Mouse (Mus musculus) hindbrain, embryonic 10.5 days (tissue): ENCODE data around the gene Mbtd1. TPM values are rescaled to one million over a fixed set of nuclear protein-coding genes. Genes with fewer than 3 reads are reported as not detected.

ENCODE experiments used
- DNase-seq: peaks from one replicate; pipeline ENCODE4 v3.0.0-alpha.2; 2017; ENCODE audit warnings: low spot score
- H3K27ac ChIP-seq: fragments of 300-500 bp; sonication (generic); 2 replicates; pipeline ENCODE4 v1.5.1; 2016; ENCODE audit warnings: mild to moderate bottlenecking, moderate library complexity
- H3K27me3 ChIP-seq: fragments of 300-500 bp; sonication (generic); 2 replicates; pipeline ENCODE4 v1.6.1; 2016; ENCODE audit warnings: mild to moderate bottlenecking; ENCODE audit not compliant: poor library complexity, insufficient read depth, severe bottlenecking
- H3K36me3 ChIP-seq: fragments of 300-500 bp; sonication (generic); 2 replicates; pipeline ENCODE4 v1.6.1; 2016; ENCODE audit warnings: mild to moderate bottlenecking, moderate library complexity
- H3K4me1 ChIP-seq: fragments of 300-500 bp; sonication (generic); replicated peaks from 2 replicates; pipeline ENCODE4 v1.6.1; 2016; ENCODE audit warnings: mild to moderate bottlenecking
- H3K4me3 ChIP-seq: fragments of 300-500 bp; sonication (generic); 2 replicates; pipeline ENCODE4 v1.5.1; 2016; ENCODE audit warnings: mild to moderate bottlenecking, moderate library complexity
- H3K9me3 ChIP-seq: fragments of 300-500 bp; sonication (generic); 2 replicates; pipeline ENCODE4 v1.6.1; 2016; ENCODE audit warnings: mild to moderate bottlenecking, moderate library complexity
- WGBS: fragments of 180-500 bp; shearing (Covaris S2); methylation state at CpG from one replicate; pipeline ENCODE4 v1.1.7; 2016; 5-methylcytosine and 5-hydroxymethylcytosine counted together
- polyA plus RNA-seq: library from polyadenylated mRNA; unstranded; fragments of >200 nt; fragmentation: Nextera tagmentation; extraction: Ambion mirVana; gene quantifications from 2 replicates; pipeline ENCODE4 v1.2.1, GENCODE M21; 2016

Mbtd1 gene
- polyA plus RNA-seq, 1 experiment from 2014 or later: 26.9 TPM

DNA sequence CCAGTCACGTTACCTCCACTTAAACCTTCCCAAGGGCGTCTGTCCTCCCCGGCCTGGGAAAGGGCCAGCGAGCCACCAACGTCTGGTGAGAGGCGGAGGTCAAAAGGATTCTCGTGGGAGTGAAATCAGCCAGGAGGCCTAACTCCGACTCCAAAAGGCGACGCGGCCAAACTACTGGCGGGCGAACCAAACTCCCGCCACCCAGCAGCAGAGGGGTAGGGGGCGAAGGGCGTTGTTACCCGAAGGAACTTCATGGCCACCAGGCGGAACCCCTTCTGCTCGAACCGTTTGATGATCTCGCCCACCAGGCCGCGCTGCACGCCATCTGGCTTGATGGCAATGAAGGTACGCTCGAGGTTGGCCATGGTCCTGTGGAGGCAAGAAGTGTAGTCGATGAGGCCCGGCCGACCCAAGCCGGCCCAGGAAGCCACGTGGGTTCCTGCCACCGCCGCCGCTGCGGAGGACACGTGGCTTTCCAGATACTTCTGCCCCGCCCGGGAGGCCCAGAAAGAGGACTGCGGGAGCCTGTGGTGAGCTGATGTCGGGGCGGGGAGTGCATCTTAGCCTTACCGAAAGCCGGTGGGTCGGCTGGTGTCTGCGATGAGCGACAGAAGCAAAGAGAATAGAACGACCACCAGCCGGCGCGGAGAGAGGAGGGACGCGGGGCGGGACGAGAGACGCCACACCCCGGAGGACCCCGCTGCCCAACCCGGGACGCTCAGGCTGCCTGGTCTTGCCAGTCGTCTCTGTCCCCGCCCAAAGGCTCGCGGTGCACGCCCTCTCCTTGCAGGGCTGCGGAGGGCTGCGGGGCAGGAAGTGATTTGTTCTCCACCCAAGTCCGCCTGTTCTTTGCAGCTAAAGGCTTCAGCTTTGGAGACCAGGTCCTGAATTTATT lies 69.9 kb downstream of the Mbtd1 start:
- WGBS: under 1% methylated on average over 67 of the region's 67 CpGs
- DNase-seq: peak; percentile 94
- peaks cover 71% of the 10 kb centered on the region for H3K36me3 ChIP-seq
- no peaks in the 10 kb centered on the region for H3K27me3 ChIP-seq
- H3K4me3 ChIP-seq: peak overlapping the region; percentile 61
- H3K27ac ChIP-seq: peak overlapping the region; percentile 94
- peaks cover 47% of the 10 kb centered on the region for H3K4me1 ChIP-seq
- H3K9me3 ChIP-seq: no peaks in the 10 kb centered on the region

- peaks cover 71% of the 10 kb centered on the region for H3K36me3 ChIP-seq
These were observed 70.5 kb downstream of the Mbtd1 start, which contains the start of gene Nme2 for GRCm38 (mm10) chr11:93956159-93956558. Gene Nme2, minus strand, starts transcription at chr11:93956259.

GRCm38 (mm10) chr11:93957031-93957555 lies 71.4 kb downstream of the Mbtd1 start:
- 90% methylated on average over 2 of the region's 2 CpGs for WGBS
- peaks cover 44% of the 10 kb centered on the region for H3K4me1 ChIP-seq

More at GRCm38 (mm10) chr11:93956159-93956558, 70.5 kb downstream of the Mbtd1 start, which contains the start of gene Nme2:
- DNase-seq: no peak
- 5% methylated on average over 6 of the region's 6 CpGs for WGBS
- Histone ChIP-seq H3K27ac (peak within 1 kb of the TSS; percentile 94), H3K27me3 (no peaks in the 10 kb centered on the region), H3K4me1 (peaks cover 47% of the 10 kb centered on the region), H3K4me3 (peak within 1 kb of the TSS; percentile 61), H3K9me3 (no peaks in the 10 kb centered on the region)

DNA sequence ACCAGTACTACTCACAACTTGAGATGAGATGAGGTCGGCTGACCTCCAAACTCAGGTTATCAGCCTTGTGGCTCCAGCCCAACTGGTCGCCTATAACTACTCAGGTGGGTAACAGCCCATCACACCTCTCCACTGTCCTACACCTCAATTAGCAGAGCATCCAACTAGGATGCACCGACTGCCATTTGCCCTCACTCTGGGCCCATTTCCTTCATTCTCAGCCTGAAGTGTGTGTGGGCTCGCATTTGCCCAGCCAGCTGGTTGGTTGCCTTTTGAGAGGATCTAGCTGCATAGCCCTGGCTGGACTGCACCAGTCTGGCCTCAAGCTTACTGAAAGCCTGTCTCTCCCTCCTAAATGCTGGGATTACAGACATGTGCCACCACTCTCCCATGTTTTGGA lies 72.1 kb downstream of the Mbtd1 start:
- Histone ChIP-seq H3K27ac (no peak overlapping the region), H3K9me3 (no peaks in the 10 kb centered on the region), H3K36me3 (peaks cover 71% of the 10 kb centered on the region), H3K4me3 (no peak overlapping the region), H3K27me3 (no peaks in the 10 kb centered on the region), H3K4me1 (peaks cover 38% of the 10 kb centered on the region)
- DNase-seq: no peak
- 86% methylated on average over 4 of the region's 4 CpGs for WGBS

More at GRCm38 (mm10) chr11:93957031-93957555, 71.4 kb downstream of the Mbtd1 start:
- Histone ChIP-seq H3K9me3 (no peaks in the 10 kb centered on the region), H3K4me3 (no peak overlapping the region), H3K36me3 (peaks cover 71% of the 10 kb centered on the region), H3K27ac (no peak overlapping the region), H3K27me3 (no peaks in the 10 kb centered on the region)
- no peak for DNase-seq

DNA sequence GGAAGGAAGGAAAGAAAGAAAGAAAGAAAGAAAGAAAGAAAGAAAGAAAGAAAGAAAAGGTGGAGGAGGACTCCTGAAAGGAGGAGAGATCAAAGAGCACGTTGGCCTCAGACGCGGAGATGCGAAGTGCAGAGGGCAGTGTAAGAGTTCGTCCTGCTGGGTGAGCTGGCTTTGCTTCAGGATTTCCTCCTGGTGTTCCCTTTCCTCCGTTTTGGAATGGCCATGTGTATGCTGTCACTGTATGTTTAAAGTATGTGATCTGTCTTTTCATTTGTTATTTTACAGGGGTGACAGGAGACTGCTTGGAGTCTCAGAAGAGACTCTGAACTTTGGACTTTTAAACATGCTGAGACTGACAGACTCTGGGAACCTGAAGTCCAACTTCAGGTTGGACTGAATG lies 75.8 kb downstream of the Mbtd1 start:
- Histone ChIP-seq H3K27me3 (no peaks in the 10 kb centered on the region), H3K4me3 (no peak overlapping the region), H3K27ac (no peak overlapping the region), H3K4me1 (peaks cover 8% of the 10 kb centered on the region), H3K9me3 (no peaks in the 10 kb centered on the region), H3K36me3 (peaks cover 91% of the 10 kb centered on the region)
- no peak for DNase-seq
- 95% methylated on average over 6 of the region's 6 CpGs for WGBS

DNA sequence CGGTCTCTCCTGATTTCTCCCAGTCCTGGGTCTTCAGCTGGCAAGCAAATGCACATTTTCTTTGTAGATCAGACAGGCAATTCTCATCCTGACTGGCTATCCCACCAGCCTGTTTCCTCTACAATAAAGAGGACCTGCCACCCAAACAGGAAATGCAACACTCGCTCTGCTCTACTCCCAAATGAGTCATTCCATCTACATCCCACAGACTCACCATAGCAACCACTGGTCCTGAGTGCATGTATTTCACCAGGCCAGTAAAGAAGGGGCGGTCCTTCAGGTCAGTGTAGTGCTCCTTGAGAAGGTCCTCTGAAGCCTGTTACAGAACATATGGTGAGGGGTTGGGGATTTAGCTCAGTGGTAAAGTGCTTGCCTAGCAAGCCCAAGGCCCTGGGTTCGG lies 77.4 kb downstream of the Mbtd1 start:
- Histone ChIP-seq H3K36me3 (peaks cover 82% of the 10 kb centered on the region), H3K27me3 (no peaks in the 10 kb centered on the region), H3K9me3 (no peaks in the 10 kb centered on the region), H3K27ac (no peak overlapping the region), H3K4me1 (peaks cover 10% of the 10 kb centered on the region), H3K4me3 (no peak overlapping the region)
- WGBS: 85% methylated on average over 4 of the region's 4 CpGs
- no peak for DNase-seq

- Histone ChIP-seq H3K4me1 (peaks cover 19% of the 10 kb centered on the region), H3K27ac (no peak overlapping the region), H3K27me3 (no peaks in the 10 kb centered on the region), H3K36me3 (peaks cover 58% of the 10 kb centered on the region), H3K9me3 (no peaks in the 10 kb centered on the region), H3K4me3 (no peak overlapping the region)
- DNase-seq: no peak
- 96% methylated on average over 6 of the region's 6 CpGs for WGBS
These were observed 79.7 kb downstream of the Mbtd1 start for GRCm38 (mm10) chr11:93965391-93965790.

DNA sequence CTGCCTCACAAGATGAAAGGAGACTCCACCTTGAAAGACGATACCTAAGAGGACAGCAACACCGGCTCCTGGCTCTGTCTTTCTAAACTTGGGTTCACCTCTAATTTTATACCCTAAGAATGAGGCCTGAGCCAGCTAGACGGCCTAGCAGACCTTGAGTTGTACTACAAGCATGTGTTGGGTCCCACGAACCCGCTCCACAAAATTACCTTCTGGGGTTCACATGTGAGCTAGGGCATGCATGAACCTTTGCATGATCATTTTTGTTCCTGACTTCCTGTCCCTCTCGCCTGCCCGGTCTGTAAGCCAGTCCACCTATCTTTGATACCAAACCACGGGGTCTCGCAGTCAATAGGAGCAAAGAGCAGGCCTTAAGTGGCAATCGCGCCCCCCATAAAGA lies 81.7 kb downstream of the Mbtd1 start:
- Histone ChIP-seq H3K27ac (peak overlapping the region; percentile 92), H3K27me3 (no peaks in the 10 kb centered on the region), H3K9me3 (no peaks in the 10 kb centered on the region), H3K36me3 (peaks cover 38% of the 10 kb centered on the region), H3K4me1 (peaks cover 19% of the 10 kb centered on the region), H3K4me3 (peak overlapping the region; percentile 77)
- WGBS: 10% methylated on average over 11 of the region's 11 CpGs
- DNase-seq: peak; percentile 34

GRCm38 (mm10) chr11:93968005-93968847 lies 82.6 kb downstream of the Mbtd1 start, which contains the start of the genes Gm20390 and Nme1:
Gene Gm20390, minus strand, starts transcription at chr11:93968293.
Gene Nme1, minus strand, starts transcription at chr11:93968521.
- peak within 1 kb of the TSS; percentile 77 for H3K4me3 ChIP-seq
- under 1% methylated on average over 40 of the region's 40 CpGs for WGBS
- peaks cover 30% of the 10 kb centered on the region for H3K36me3 ChIP-seq
- peak; percentile 98 for DNase-seq
- H3K9me3 ChIP-seq: no peaks in the 10 kb centered on the region
- peak within 1 kb of the TSS; percentile 92 for H3K27ac ChIP-seq
- peaks cover 19% of the 10 kb centered on the region for H3K4me1 ChIP-seq
- no peaks in the 10 kb centered on the region for H3K27me3 ChIP-seq

DNA sequence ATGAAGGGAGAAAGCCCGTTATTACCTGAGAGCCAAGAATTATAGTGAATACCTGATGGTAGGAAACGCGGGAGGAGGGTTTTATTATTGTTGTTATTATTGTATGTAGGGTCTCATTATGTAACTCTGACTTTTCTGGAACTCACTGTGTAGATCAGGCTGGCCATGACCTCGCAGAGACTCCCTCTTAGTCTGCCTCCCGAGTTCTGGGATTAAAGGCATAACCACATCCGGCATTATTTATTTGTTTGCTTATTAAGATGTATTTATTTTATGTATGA lies 83.1 kb downstream of the Mbtd1 start:
- Histone ChIP-seq H3K9me3 (no peaks in the 10 kb centered on the region), H3K4me3 (peak overlapping the region; percentile 77), H3K27ac (peak overlapping the region; percentile 92), H3K4me1 (peaks cover 19% of the 10 kb centered on the region), H3K27me3 (no peaks in the 10 kb centered on the region), H3K36me3 (peaks cover 24% of the 10 kb centered on the region)
- no peak for DNase-seq
- WGBS: 53% methylated on average over 6 of the region's 6 CpGs

DNA sequence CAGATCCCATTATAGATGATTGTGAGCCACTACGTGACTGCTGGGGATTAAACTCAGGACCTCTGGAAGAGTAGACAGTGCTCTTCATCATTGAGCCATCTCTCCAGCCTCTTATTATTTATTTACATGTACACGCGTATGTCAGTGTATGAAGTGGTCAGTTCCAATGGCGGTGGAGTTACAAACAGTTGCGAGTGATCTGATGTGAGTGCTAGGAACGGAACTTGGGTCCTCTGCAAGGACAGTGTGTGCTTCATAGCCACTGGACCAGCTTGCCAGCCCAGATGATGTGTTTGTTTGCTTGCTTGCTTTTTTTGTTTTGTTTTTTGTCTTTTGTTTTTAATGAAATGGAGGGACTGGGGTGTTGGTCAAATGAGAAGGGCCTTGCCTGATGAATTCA lies 83.5 kb downstream of the Mbtd1 start:
- WGBS: 95% methylated on average over 6 of the region's 6 CpGs
- H3K4me1 ChIP-seq: peaks cover 19% of the 10 kb centered on the region
- H3K4me3 ChIP-seq: no peak overlapping the region
- DNase-seq: no peak
- H3K9me3 ChIP-seq: no peaks in the 10 kb centered on the region
- H3K36me3 ChIP-seq: peaks cover 20% of the 10 kb centered on the region
- H3K27ac ChIP-seq: no peak overlapping the region
- no peaks in the 10 kb centered on the region for H3K27me3 ChIP-seq

DNA sequence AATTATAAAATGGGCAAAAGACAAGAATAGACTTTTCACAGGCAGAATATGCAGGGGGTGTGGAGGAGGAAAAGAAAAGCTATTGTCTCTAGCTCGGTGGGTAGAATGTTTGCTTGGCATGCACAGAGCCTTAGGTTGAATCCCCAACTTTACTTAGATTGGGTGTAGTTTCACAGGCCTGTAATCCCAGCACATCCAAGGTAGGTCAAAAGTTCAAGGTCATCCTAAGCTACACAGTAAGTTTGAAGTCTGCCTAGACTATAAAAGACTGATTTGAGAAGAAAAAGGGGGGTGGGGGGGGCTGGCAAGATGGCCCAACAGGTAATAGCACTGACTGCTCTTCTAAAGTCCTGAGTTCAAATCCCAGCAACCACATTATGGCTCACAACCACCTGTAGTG lies 84.1 kb downstream of the Mbtd1 start:
- Histone ChIP-seq H3K9me3 (no peaks in the 10 kb centered on the region), H3K27me3 (no peaks in the 10 kb centered on the region), H3K36me3 (peaks cover 14% of the 10 kb centered on the region), H3K4me3 (no peak overlapping the region), H3K4me1 (peaks cover 19% of the 10 kb centered on the region), H3K27ac (no peak overlapping the region)
- 74% methylated on average over 1 of the region's 1 CpGs for WGBS
- no peak for DNase-seq
